Mouse (Mus musculus) bone marrow macrophage, adult 2 months (primary cell): ENCODE results near the gene Cpne4. TPM values are rescaled to one million over a fixed set of nuclear protein-coding genes. Genes with fewer than 3 reads are reported as not detected.

Experiments
- H3K27ac ChIP-seq: 2 replicates; pipeline ENCODE4 v1.5.1; 2012; ENCODE audit warnings: low read depth, low read length; ENCODE audit not compliant: insufficient read depth
- H3K4me1 ChIP-seq: 2 replicates; pipeline ENCODE4 v1.6.1; 2012; ENCODE audit warnings: low read length; ENCODE audit not compliant: control insufficient read depth, insufficient read depth
- H3K4me3 ChIP-seq: 2 replicates; pipeline ENCODE4 v1.5.1; 2012; ENCODE audit warnings: mild to moderate bottlenecking, low read length, moderate library complexity; ENCODE audit not compliant: insufficient read depth
- CTCF ChIP-seq: IDR thresholded peaks from 2 replicates; pipeline ENCODE4 v1.5.1; 2012; ENCODE audit warnings: low read depth, mild to moderate bottlenecking, low read length, moderate library complexity
- POLR2A ChIP-seq: IDR thresholded peaks from 2 replicates; pipeline ENCODE4 v1.6.1; 2012; ENCODE audit warnings: mild to moderate bottlenecking, low read depth, low read length, borderline replicate concordance
- polyA plus RNA-seq: library from polyadenylated mRNA; stranded (reverse); fragments of >200 nt; gene quantifications from 2 replicates; pipeline ENCODE4 v1.2.4, GENCODE M21; 2012; ENCODE audit not compliant: missing spikeins, insufficient read depth, insufficient read length

Cpne4 gene
- polyA plus RNA-seq, 1 experiment = not detected

DNA sequence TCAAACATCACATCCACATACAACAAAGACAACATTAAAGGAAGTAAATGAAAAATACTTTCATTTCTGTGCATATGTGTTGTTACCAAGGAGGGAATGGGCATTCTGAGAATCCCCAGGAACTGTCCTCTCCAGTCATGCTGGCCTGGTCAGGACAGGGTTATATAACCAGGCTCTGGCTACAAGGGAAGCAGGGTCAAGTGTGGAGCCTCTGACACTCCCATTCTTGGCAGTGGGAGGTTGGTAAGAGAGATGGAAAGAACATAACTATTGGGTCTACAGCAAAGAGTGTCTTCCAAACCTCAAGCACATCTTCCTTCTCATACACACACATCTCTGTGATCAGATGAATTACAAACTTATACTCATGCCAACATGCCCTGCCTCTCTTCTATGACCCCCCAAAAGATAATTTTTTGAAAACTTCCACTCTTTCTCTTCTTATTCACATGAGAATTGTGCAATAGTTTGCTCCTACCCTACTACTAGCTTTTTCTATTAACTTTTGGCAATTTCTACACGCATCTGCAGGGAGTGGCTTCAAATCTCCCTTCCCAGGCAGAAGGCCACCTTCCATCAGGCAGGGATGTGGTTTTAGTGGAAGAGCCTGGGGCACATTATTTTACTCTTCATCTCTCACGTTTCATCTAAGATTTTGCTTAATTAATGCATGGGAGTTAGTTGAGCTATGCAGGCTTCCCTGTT, 298.3 kb downstream of the Cpne4 start:
- Histone ChIP-seq H3K4me3 (no peak overlapping the region), H3K4me1 (no peaks in the 10 kb centered on the region), H3K27ac (no peak overlapping the region)
- TF ChIP-seq POLR2A = no peak
- no peak for TF ChIP-seq CTCF

GRCm38 (mm10) chr9:104853701-104854100, 306.6 kb downstream of the Cpne4 start:
- Histone ChIP-seq H3K4me1 (no peaks in the 10 kb centered on the region), H3K4me3 (no peak overlapping the region), H3K27ac (no peak overlapping the region)
- TF ChIP-seq CTCF (no peak), POLR2A (no peak)

DNA sequence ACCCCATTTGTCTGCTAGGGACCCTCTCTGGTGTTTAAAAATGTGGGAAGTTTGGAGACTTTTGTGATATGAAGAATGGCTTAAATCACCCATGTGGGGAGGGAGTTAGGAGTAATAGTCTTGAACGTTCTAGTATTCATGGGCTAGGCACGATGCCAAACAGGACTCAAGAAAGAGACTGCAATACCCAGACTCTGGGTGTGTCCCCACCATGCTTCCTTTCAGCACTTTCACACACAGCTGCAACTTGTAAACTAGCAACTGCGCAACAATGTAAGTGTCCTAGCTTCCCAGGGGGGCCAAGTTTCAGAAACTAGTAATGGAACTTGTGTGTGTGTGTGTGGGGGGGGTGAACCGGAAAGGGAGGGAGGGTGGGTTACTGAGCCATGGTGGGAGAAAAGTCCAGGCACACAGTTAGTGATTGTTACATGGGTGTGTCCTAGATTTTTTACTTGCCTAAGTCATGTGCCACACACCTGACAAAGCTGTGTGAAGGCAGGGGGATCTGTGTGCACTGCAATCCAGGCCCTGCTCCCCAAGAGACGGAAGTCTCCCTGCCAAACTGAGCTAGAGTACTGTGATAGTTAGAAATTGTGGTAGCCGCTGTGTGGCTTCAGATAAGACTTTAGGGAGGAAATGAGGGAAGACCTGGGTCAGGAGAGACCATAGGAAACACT, 307.3 kb downstream of the Cpne4 start:
- TF ChIP-seq CTCF = no peak
- TF ChIP-seq POLR2A = no peak
- no peak overlapping the region for H3K4me3 ChIP-seq
- H3K27ac ChIP-seq = no peak overlapping the region
- H3K4me1 ChIP-seq = no peaks in the 10 kb centered on the region

- TF ChIP-seq CTCF = no peak
- TF ChIP-seq POLR2A = no peak
- H3K27ac ChIP-seq = no peak overlapping the region
- no peak overlapping the region for H3K4me3 ChIP-seq
- no peaks in the 10 kb centered on the region for H3K4me1 ChIP-seq
Measured at GRCm38 (mm10) chr9:104865830-104866229, 318.7 kb downstream of the Cpne4 start.

- H3K4me3 ChIP-seq = no peak overlapping the region
- no peaks in the 10 kb centered on the region for H3K4me1 ChIP-seq
- H3K27ac ChIP-seq = no peak overlapping the region
- TF ChIP-seq CTCF = no peak
- no peak for TF ChIP-seq POLR2A
Measured at GRCm38 (mm10) chr9:104872586-104872985, 325.5 kb downstream of the Cpne4 start.

DNA sequence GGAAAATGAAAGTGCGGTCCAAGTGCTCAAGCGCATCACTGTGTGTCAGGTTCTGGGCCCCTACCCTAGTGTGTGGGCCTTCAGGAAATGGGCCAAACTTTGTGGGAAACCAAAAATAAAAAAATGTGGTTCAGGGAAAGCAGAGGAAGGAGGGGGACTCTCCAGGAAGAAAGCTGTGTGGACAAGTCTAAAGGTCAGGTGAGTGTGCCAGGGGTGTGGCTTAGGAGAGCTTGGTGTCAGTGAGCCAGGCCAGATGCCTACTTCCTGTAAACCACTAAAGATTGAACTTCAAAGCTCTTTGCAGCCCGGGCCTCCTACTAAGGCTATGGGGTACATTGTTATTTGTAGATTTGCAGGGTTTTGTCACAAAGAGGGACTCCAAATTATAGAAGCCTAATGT, 327.1 kb downstream of the Cpne4 start:
- H3K4me3 ChIP-seq = no peak overlapping the region
- TF ChIP-seq CTCF = no peak
- no peak for TF ChIP-seq POLR2A
- no peak overlapping the region for H3K27ac ChIP-seq
- no peaks in the 10 kb centered on the region for H3K4me1 ChIP-seq

- H3K27ac ChIP-seq = no peak overlapping the region
- no peak overlapping the region for H3K4me3 ChIP-seq
- no peaks in the 10 kb centered on the region for H3K4me1 ChIP-seq
- TF ChIP-seq POLR2A = no peak
- no peak for TF ChIP-seq CTCF
Measured at GRCm38 (mm10) chr9:104877014-104877413, 329.9 kb downstream of the Cpne4 start.

DNA sequence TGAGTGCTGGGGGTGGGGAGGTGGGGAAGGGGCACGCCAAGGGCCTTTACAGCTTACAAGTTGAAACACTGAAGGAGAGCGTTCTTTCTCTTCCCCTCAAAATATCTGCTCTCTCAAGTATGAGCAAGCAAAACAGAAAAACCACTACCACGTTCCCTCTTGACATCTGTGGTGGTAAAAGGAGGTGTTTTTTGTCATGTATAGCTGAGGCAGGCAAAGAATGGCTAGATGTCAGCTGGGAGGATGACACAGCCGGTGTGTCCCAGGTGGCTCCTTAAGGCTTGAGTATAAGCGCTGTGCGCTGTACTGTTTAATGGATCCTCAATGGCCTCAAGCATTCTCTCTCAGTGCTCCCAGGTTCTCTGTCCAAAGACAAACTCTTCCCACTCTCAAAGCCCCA, 331.5 kb downstream of the Cpne4 start:
- Histone ChIP-seq H3K4me1 (no peaks in the 10 kb centered on the region), H3K27ac (no peak overlapping the region), H3K4me3 (no peak overlapping the region)
- TF ChIP-seq POLR2A = no peak
- no peak for TF ChIP-seq CTCF

GRCm38 (mm10) chr9:104890517-104890916, 343.4 kb downstream of the Cpne4 start:
- Histone ChIP-seq H3K4me3 (no peak overlapping the region), H3K4me1 (no peaks in the 10 kb centered on the region), H3K27ac (no peak overlapping the region)
- TF ChIP-seq CTCF = no peak
- no peak for TF ChIP-seq POLR2A

DNA sequence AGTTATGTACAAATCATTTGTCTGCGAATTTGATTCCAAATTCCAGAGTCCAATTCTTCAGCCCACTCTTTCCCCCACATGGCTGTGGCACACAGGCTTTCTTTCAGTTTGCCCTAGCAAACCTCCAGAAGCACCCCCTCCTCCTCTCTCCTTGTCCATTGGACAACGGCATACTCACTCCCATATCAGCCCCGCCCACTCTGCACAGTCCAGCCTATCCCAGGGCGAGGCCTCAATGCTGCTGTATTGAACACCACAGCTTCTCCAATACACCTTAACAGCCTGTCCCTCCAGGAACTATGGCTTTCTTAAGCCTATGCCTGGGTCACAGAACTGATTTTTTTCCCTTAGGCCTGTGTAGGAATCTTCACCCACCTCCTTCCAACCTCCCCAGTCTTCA, 348.3 kb downstream of the Cpne4 start:
- TF ChIP-seq POLR2A (no peak), CTCF (no peak)
- Histone ChIP-seq H3K4me3 (no peak overlapping the region), H3K4me1 (no peaks in the 10 kb centered on the region), H3K27ac (no peak overlapping the region)

GRCm38 (mm10) chr9:104901118-104901517, 354.0 kb downstream of the Cpne4 start:
- TF ChIP-seq POLR2A (no peak), CTCF (no peak)
- no peaks in the 10 kb centered on the region for H3K4me1 ChIP-seq
- no peak overlapping the region for H3K4me3 ChIP-seq
- H3K27ac ChIP-seq = no peak overlapping the region

- Histone ChIP-seq H3K4me3 (no peak overlapping the region), H3K27ac (no peak overlapping the region), H3K4me1 (no peaks in the 10 kb centered on the region)
- TF ChIP-seq POLR2A (no peak), CTCF (no peak)
Measured at GRCm38 (mm10) chr9:104901827-104902226, 354.7 kb downstream of the Cpne4 start.
